Mouse (Mus musculus) heart, embryonic 10.5 days (tissue): ENCODE data around the gene Slc15a3. TPM values are rescaled to one million over a fixed set of nuclear protein-coding genes. Genes with fewer than 3 reads are reported as not detected.

ENCODE experiments used
- polyA plus RNA-seq: library from polyadenylated mRNA; unstranded; fragments of >200 nt; fragmentation: Nextera tagmentation; extraction: Ambion mirVana; gene quantifications from 2 replicates; pipeline ENCODE4 v1.2.1, GENCODE M21; 2016

The Slc15a3 gene
- polyA plus RNA-seq, 1 experiment from 2014 or later = 0.16 TPM

Other genes with a start within 250 kb of the Slc15a3 start
- 410 and 426 TPM in 2 replicates for gene Ddb1, start 234.4 kb upstream of the Slc15a3 start, polyA plus RNA-seq
- 15.2 and 17.3 TPM in 2 replicates for gene Tkfc, start 234.1 kb upstream of the Slc15a3 start, polyA plus RNA-seq
- gene Vwce, start 205.5 kb upstream of the Slc15a3 start, polyA plus RNA-seq = 0.81 and 3.0 TPM in 2 replicates
- gene Pga5, start 161.7 kb upstream of the Slc15a3 start, polyA plus RNA-seq = not detected in 2 replicates
- 26.5 and 26.7 TPM in 2 replicates for gene Vps37c, start 151.0 kb upstream of the Slc15a3 start, polyA plus RNA-seq
- 0.18 and 0.28 TPM in 2 replicates for gene Cd5, start 100.7 kb upstream of the Slc15a3 start, polyA plus RNA-seq
- 0.06 TPM in 1 of 2 replicates, not detected in the other for gene Cd6, start 9.7 kb upstream of the Slc15a3 start, polyA plus RNA-seq
- gene Tmem132a, start 30.2 kb downstream of the Slc15a3 start, polyA plus RNA-seq = 63.8 and 77.5 TPM in 2 replicates
- gene Tmem109, start 42.3 kb downstream of the Slc15a3 start, polyA plus RNA-seq = 67.8 and 68.2 TPM in 2 replicates
- gene Prpf19, start 55.5 kb downstream of the Slc15a3 start, polyA plus RNA-seq = 21.3 and 48.5 TPM in 2 replicates
- not detected in 2 replicates for gene Zp1, start 80.9 kb downstream of the Slc15a3 start, polyA plus RNA-seq
- gene Ptgdr2, start 97.4 kb downstream of the Slc15a3 start, polyA plus RNA-seq = 0.19 and 0.30 TPM in 2 replicates
- gene Ccdc86, start 109.5 kb downstream of the Slc15a3 start, polyA plus RNA-seq = 27.2 and 39.6 TPM in 2 replicates
- gene Ms4a10, start 134.9 kb downstream of the Slc15a3 start, polyA plus RNA-seq = 0.20 TPM in 1 of 2 replicates, not detected in the other
- gene Ms4a15, start 153.5 kb downstream of the Slc15a3 start, polyA plus RNA-seq = not detected in 2 replicates
- not detected in 2 replicates for gene Ms4a18, start 178.3 kb downstream of the Slc15a3 start, polyA plus RNA-seq
- gene Ms4a8a, start 241.4 kb downstream of the Slc15a3 start, polyA plus RNA-seq = not detected in 2 replicates